Mouse (Mus musculus) testis, postnatal 14 days (tissue): ENCODE results near the gene Zfp967.
"Not testable (repeated sequence)": the region's sequence is repeated elsewhere in the genome, so short reads cannot be mapped to it uniquely, and the experiment has no call there.

Experiments
- DNase-seq: peaks from one replicate; pipeline ENCODE4 v3.0.0; 2021; ENCODE audit warnings: low spot score

The Zfp967 gene

GRCm38 (mm10) chr2:176520756-176521155, at the start of gene Zfp967:
Zfp967 (plus strand) TSS chr2:176521056.
- DNase-seq: not testable (repeated sequence)

- not testable (repeated sequence) for DNase-seq
Measured at GRCm38 (mm10) chr2:176486683-176487082, 34.2 kb upstream of the Zfp967 start, which contains the start of gene Gm14434. Gm14434 (minus strand) TSS chr2:176486783.
